Comparison of ENCODE assay signal across 21 mouse cellular contexts in the genomic region with DNA sequence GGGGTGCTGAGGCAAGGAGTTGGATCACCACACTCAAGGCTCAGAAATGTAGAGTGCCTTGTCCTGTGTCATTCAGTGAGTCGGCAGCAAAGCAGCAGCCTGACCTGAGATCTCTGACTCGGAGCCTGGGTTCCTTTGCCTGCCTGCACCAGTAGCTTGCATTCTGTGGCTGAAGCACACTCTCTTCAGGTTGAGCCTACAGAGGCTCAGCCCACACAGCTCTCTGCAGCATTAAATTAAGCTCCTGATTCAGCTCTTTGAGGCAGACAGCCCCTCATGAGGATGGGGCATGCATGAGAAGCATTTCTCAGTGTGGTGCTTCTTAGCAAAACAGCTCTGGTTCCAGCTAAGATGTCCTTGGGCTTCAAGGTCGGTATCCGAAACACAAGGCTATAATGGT.
DNase-seq lines count a peak whose midpoint lies in the region; ATAC-seq and TF ChIP-seq lines count a peak whose summit lies in the region.
"Had no signal": no experiment of that assay in that cellular context is flagged by ENCODE, and none has a peak within 500 bp of the region (broad histone marks: within the 10 kb centered on the region; RNA-seq: fewer than 3 reads in every experiment).

No protein-coding gene starts in this region.

- no peaks in the 10 kb centered on the region for H3K36me3 ChIP-seq in midbrain, postnatal 0 days (ENCODE audit: insufficient read depth, low read length)
- H3K36me3 ChIP-seq in midbrain, embryonic 16.5 days (ENCODE audit: control insufficient read depth, insufficient read depth, low read length) = no peaks in the 10 kb centered on the region
- no peaks in the 10 kb centered on the region for H3K36me3 ChIP-seq in lung, postnatal 0 days (ENCODE audit: insufficient read depth, low read length)
- H3K36me3 ChIP-seq: embryonic facial prominence, embryonic 15.5 days; limb, embryonic 13.5 days; neural tube, embryonic 12.5 days had no signal

- no peak for TF ChIP-seq EP300 in lung, postnatal 0 days (IDR thresholded peaks at IDR 0.05)

- no peaks in the 10 kb centered on the region for H3K27me3 ChIP-seq in midbrain, postnatal 0 days (ENCODE audit: insufficient read depth, low read length)
- H3K27me3 ChIP-seq in midbrain, embryonic 16.5 days (ENCODE audit: control insufficient read depth, insufficient read depth, low read depth, low read length) = no peaks in the 10 kb centered on the region
- no peaks in the 10 kb centered on the region for H3K27me3 ChIP-seq in lung, postnatal 0 days (replicated peaks; ENCODE audit: insufficient read depth, low read length)
- H3K27me3 ChIP-seq: embryonic facial prominence, embryonic 15.5 days; limb, embryonic 13.5 days; neural tube, embryonic 12.5 days had no signal

- WGBS in midbrain, postnatal 0 days = 79% methylated on average over 4 of the region's 4 CpGs
- 86% methylated on average over 4 of the region's 4 CpGs for WGBS in midbrain, embryonic 16.5 days
- whole genome bisulfite sequencing in olfactory bulb, adult 2 months = 52% methylated on average over 4 of the region's 4 CpGs
- 76% methylated on average over 4 of the region's 4 CpGs for WGBS in lung, postnatal 0 days

- no peak for TF ChIP-seq CTCF in midbrain, postnatal 0 days (IDR thresholded peaks at IDR 0.05)
- no peak for TF ChIP-seq CTCF in olfactory bulb, adult 2 months (IDR thresholded peaks at IDR 0.05; ENCODE audit: insufficient read depth, low read depth, low read length)
- TF ChIP-seq CTCF in lung, postnatal 0 days (IDR thresholded peaks at IDR 0.05) = no peak

- H3K4me1 ChIP-seq in midbrain, postnatal 0 days (ENCODE audit: insufficient read depth, low read length) = no peaks in the 10 kb centered on the region
- no peaks in the 10 kb centered on the region for H3K4me1 ChIP-seq in midbrain, embryonic 16.5 days (ENCODE audit: control insufficient read depth, insufficient read depth, low read length)
- H3K4me1 ChIP-seq in olfactory bulb, adult 2 months (ENCODE audit: control insufficient read depth, insufficient read depth, low read length) = peaks cover 9% of the 10 kb centered on the region
- H3K4me1 ChIP-seq in lung, postnatal 0 days (ENCODE audit: insufficient read depth, low read depth, low read length) = no peaks in the 10 kb centered on the region
- H3K4me1 ChIP-seq: embryonic facial prominence, embryonic 15.5 days; limb, embryonic 13.5 days; neural tube, embryonic 12.5 days had no signal

- no peak overlapping the region for H3K27ac ChIP-seq in midbrain, postnatal 0 days (ENCODE audit: low read depth, low read length)
- no peak overlapping the region for H3K27ac ChIP-seq in midbrain, embryonic 16.5 days (ENCODE audit: low read length)
- peak overlapping the region; percentile 9 for H3K27ac ChIP-seq in olfactory bulb, adult 2 months (ENCODE audit: insufficient read depth, low read depth, low read length)
- no peak overlapping the region for H3K27ac ChIP-seq in lung, postnatal 0 days (ENCODE audit: low read length)
- H3K27ac ChIP-seq: embryonic facial prominence, embryonic 15.5 days; limb, embryonic 13.5 days; liver, embryonic 14.5 days; neural tube, embryonic 12.5 days had no signal

- H3K9me3 ChIP-seq in midbrain, postnatal 0 days (ENCODE audit: low read length) = no peaks in the 10 kb centered on the region
- H3K9me3 ChIP-seq in midbrain, embryonic 16.5 days (replicated peaks; ENCODE audit: control insufficient read depth, low read length, poor library complexity, severe bottlenecking) = no peaks in the 10 kb centered on the region
- H3K9me3 ChIP-seq in lung, postnatal 0 days (ENCODE audit: low read length) = no peaks in the 10 kb centered on the region
- H3K9me3 ChIP-seq: embryonic facial prominence, embryonic 15.5 days; limb, embryonic 13.5 days; neural tube, embryonic 12.5 days had no signal

- no peak for TF ChIP-seq POLR2A in olfactory bulb, adult 2 months (IDR thresholded peaks at IDR 0.05; ENCODE audit: insufficient read depth, low read depth, low read length)

- H3K4me3 ChIP-seq in midbrain, postnatal 0 days (ENCODE audit: low read depth, low read length) = no peak overlapping the region
- H3K4me3 ChIP-seq in midbrain, embryonic 16.5 days (ENCODE audit: low read depth, low read length) = no peak overlapping the region
- no peak overlapping the region for H3K4me3 ChIP-seq in olfactory bulb, adult 2 months (ENCODE audit: insufficient read depth, low read depth, low read length)
- no peak overlapping the region for H3K4me3 ChIP-seq in lung, postnatal 0 days (ENCODE audit: low read depth, low read length)
- H3K4me3 ChIP-seq: embryonic facial prominence, embryonic 15.5 days; limb, embryonic 13.5 days; neural tube, embryonic 12.5 days had no signal

- ATAC-seq in midbrain, postnatal 0 days (ENCODE audit: low FRiP score) = no peak
- ATAC-seq in midbrain, embryonic 16.5 days = no peak
- no peak for ATAC-seq in lung, postnatal 0 days
- ATAC-seq: forebrain, embryonic 16.5 days had no signal

- DNase-seq in midbrain, postnatal 0 days (ENCODE audit: low spot score) = peak; percentile 14
- DNase-seq in frontal cortex, adult 2 months (ENCODE audit: extremely low spot score in 1 of 2, low spot score in 1 of 2) = peak; percentile 36 to 71
- peak; percentile 26 to 50 for DNase-seq in left cerebral cortex, adult 18-20 months (ENCODE audit: low spot score in 2 of 2)
- no peak for DNase-seq in lung, postnatal 0 days (ENCODE audit: low spot score)
- no peak for DNase-seq in layer of hippocampus, adult 9-11 months
- DNase-seq: adrenal gland, adult 8-10 months; cerebellum, adult 18-20 months; cerebellum, postnatal 25 days; gastrocnemius, postnatal 10 days; heart, adult 18-20 months; kidney, adult 18-20 months; kidney, postnatal 10 days; thymus, postnatal 4 days had no signal

- H3K4me2 ChIP-seq in midbrain, postnatal 0 days (ENCODE audit: low read depth, low read length, poor library complexity, severe bottlenecking) = no peak overlapping the region
- H3K4me2 ChIP-seq in midbrain, embryonic 16.5 days (ENCODE audit: low read length) = no peak overlapping the region
- no peak overlapping the region for H3K4me2 ChIP-seq in lung, postnatal 0 days (replicated peaks; ENCODE audit: low read depth, low read length)
- H3K4me2 ChIP-seq: embryonic facial prominence, embryonic 15.5 days; limb, embryonic 13.5 days; midbrain, embryonic 11.5 days; neural tube, embryonic 12.5 days had no signal

- H3K9ac ChIP-seq in midbrain, postnatal 0 days (replicated peaks; ENCODE audit: low read length, poor library complexity, severe bottlenecking) = no peak overlapping the region
- H3K9ac ChIP-seq in midbrain, embryonic 16.5 days (ENCODE audit: low read depth, low read length) = no peak overlapping the region
- H3K9ac ChIP-seq in lung, postnatal 0 days (replicated peaks; ENCODE audit: low read depth) = no peak overlapping the region
- H3K9ac ChIP-seq: embryonic facial prominence, embryonic 15.5 days; limb, embryonic 13.5 days; liver, embryonic 14.5 days; neural tube, embryonic 12.5 days had no signal

Comparison
In these comparisons a context has a peak if more than half of its experiments do, and no peak if none do; other contexts are left out.
1. DNase-seq: peak in midbrain, postnatal 0 days (single experiment), frontal cortex, adult 2 months (2 of 2) and left cerebral cortex, adult 18-20 months (2 of 2); none in lung, postnatal 0 days (single experiment) and layer of hippocampus, adult 9-11 months (single experiment).